Mouse (Mus musculus) MEL (cell line): ENCODE data around the gene Fam69b. TPM values are rescaled to one million over a fixed set of nuclear protein-coding genes. Genes with fewer than 3 reads are reported as not detected.

Experiments used
- DNase-seq: peaks from one replicate; pipeline ENCODE4 v3.0.0; 2011; ENCODE audit warnings: low read depth, low spot score
- H3K27ac ChIP-seq: 2 replicates; pipeline ENCODE4 v1.5.1; 2012; ENCODE audit warnings: low read depth, mild to moderate bottlenecking, control low read depth, low read length, moderate library complexity; ENCODE audit not compliant: control insufficient read depth
- H3K27me3 ChIP-seq, 2 experiments: fragments of 150-350 bp in 1 of 2; sonication (generic) in 1 of 2; 2 replicates each; pipeline ENCODE4 v1.6.1; 2012; ENCODE audit warnings: low read length in 2 of 2, mild to moderate bottlenecking in 2 of 2, improper control_type of control experiment in 1 of 2, moderate library complexity in 1 of 2; ENCODE audit not compliant: insufficient read depth in 2 of 2, control insufficient read depth in 1 of 2
- H3K36me3 ChIP-seq, 2 experiments: 2 replicates each; pipeline ENCODE4 v1.6.1; 2012 to 2014; ENCODE audit warnings: low read length in 2 of 2, improper control_type of control experiment in 1 of 2, inconsistent platforms in 1 of 2, mild to moderate bottlenecking in 1 of 2; ENCODE audit not compliant: insufficient read depth in 2 of 2, control insufficient read depth in 1 of 2
- H3K4me1 ChIP-seq, 2 experiments: fragments of 150-350 bp in 1 of 2; sonication (generic) in 1 of 2; 2 replicates each; pipeline ENCODE4 v1.6.1; 2012; ENCODE audit warnings: low read length in 2 of 2, improper control_type of control experiment in 1 of 2, mild to moderate bottlenecking in 1 of 2; ENCODE audit not compliant: insufficient read depth in 2 of 2, control insufficient read depth in 1 of 2
- H3K4me3 ChIP-seq, 2 experiments: fragments of 150-350 bp in 1 of 2; sonication (generic) in 1 of 2; 2 replicates each; pipeline ENCODE4 v1.5.1; 2012; ENCODE audit warnings: low read depth in 2 of 2, low read length in 2 of 2, mild to moderate bottlenecking in 2 of 2, moderate library complexity in 2 of 2, control low read depth in 1 of 2, improper control_type of control experiment in 1 of 2; ENCODE audit not compliant: control insufficient read depth in 1 of 2, insufficient read depth in 1 of 2
- H3K79me2 ChIP-seq: 2 replicates; pipeline ENCODE4 v1.6.1; 2012; ENCODE audit warnings: mild to moderate bottlenecking, low read length, moderate library complexity; ENCODE audit not compliant: control insufficient read depth, poor library complexity, insufficient read depth
- H3K9ac ChIP-seq: 2 replicates; pipeline ENCODE4 v1.6.1; 2012; ENCODE audit warnings: low read depth, mild to moderate bottlenecking, control low read depth, low read length, moderate library complexity; ENCODE audit not compliant: control insufficient read depth, poor library complexity, severe bottlenecking
- H3K9me3 ChIP-seq: fragments of 150-350 bp; sonication (generic); replicated peaks from 2 replicates; pipeline ENCODE4 v1.6.1; 2012; ENCODE audit warnings: mild to moderate bottlenecking, low read length, improper control_type of control experiment, moderate library complexity; ENCODE audit not compliant: insufficient read depth
- E2F4 ChIP-seq: IDR thresholded peaks from 2 replicates; pipeline ENCODE4 v1.6.1; 2011; ENCODE audit warnings: low read depth, low read length, improper control_type of control experiment, borderline replicate concordance
- ELF1 ChIP-seq: IDR thresholded peaks from 2 replicates; pipeline ENCODE4 v1.6.1; 2014; ENCODE audit warnings: low read depth, mild to moderate bottlenecking, inconsistent platforms, low read length, improper control_type of control experiment, moderate library complexity
- ETS1 ChIP-seq: IDR thresholded peaks from 2 replicates; pipeline ENCODE4 v1.6.1; 2012; ENCODE audit warnings: low read depth, mild to moderate bottlenecking, inconsistent platforms, low read length, improper control_type of control experiment, moderate library complexity
- HCFC1 ChIP-seq: IDR thresholded peaks from 2 replicates; pipeline ENCODE4 v1.6.1; 2012; ENCODE audit warnings: low read depth, mild to moderate bottlenecking, inconsistent platforms, low read length, improper control_type of control experiment, moderate library complexity
- MEF2A ChIP-seq: IDR thresholded peaks from 2 replicates; pipeline ENCODE4 v1.6.1; 2014; ENCODE audit warnings: low read depth, mild to moderate bottlenecking, inconsistent platforms, low read length, improper control_type of control experiment; ENCODE audit not compliant: poor library complexity, insufficient replicate concordance, severe bottlenecking; ENCODE audit errors: extremely low read depth
- MYB ChIP-seq: IDR thresholded peaks from 2 replicates; pipeline ENCODE4 v1.6.1; 2011; ENCODE audit warnings: mild to moderate bottlenecking, low read depth, low read length, improper control_type of control experiment
- POLR2A ChIP-seq, 2 experiments: IDR thresholded peaks; 2 replicates each; pipeline ENCODE4 v1.6.1; 2011 to 2012; ENCODE audit warnings: low read length in 2 of 2, mild to moderate bottlenecking in 2 of 2, control low read depth in 1 of 2, improper control_type of control experiment in 1 of 2, low read depth in 1 of 2, moderate library complexity in 1 of 2; ENCODE audit not compliant: control insufficient read depth in 1 of 2, insufficient read depth in 1 of 2, poor library complexity in 1 of 2
- POLR2AphosphoS2 ChIP-seq: IDR thresholded peaks from 2 replicates; pipeline ENCODE4 v1.6.1; 2011; ENCODE audit warnings: low read length, improper control_type of control experiment
- RCOR1 ChIP-seq: IDR thresholded peaks from 2 replicates; pipeline ENCODE4 v1.6.1; 2012; ENCODE audit warnings: low read depth, mild to moderate bottlenecking, inconsistent platforms, low read length, improper control_type of control experiment
- USF1 ChIP-seq: IDR thresholded peaks from 2 replicates; pipeline ENCODE4 v1.6.1; 2014; ENCODE audit warnings: low read depth, mild to moderate bottlenecking, inconsistent platforms, low read length, improper control_type of control experiment, moderate library complexity
- polyA plus RNA-seq, 2 experiments: library from polyadenylated mRNA; stranded (reverse) in 1 of 2; unstranded in 1 of 2; fragments of >175 nt in 1 of 2; fragments of >200 nt in 1 of 2; gene quantifications; 2 replicates each; pipeline versions ENCODE4 v1.2.1 to v1.2.4; 2012; ENCODE audit warnings: low replicate concordance in 2 of 2, low read depth in 1 of 2; ENCODE audit not compliant: insufficient read length in 2 of 2, insufficient read depth in 1 of 2, missing spikeins in 1 of 2
- total RNA-seq: library from RNA; depleted of rRNA; stranded (reverse); fragments of 300-350 nt; gene quantifications from 2 replicates; pipeline ENCODE4 v1.2.3, GENCODE M21; 2012; rRNA removed

The Fam69b gene
- total and polyA plus RNA-seq, 3 experiments, result 0.42 to 0.67 TPM; not detected in 1

DNA sequence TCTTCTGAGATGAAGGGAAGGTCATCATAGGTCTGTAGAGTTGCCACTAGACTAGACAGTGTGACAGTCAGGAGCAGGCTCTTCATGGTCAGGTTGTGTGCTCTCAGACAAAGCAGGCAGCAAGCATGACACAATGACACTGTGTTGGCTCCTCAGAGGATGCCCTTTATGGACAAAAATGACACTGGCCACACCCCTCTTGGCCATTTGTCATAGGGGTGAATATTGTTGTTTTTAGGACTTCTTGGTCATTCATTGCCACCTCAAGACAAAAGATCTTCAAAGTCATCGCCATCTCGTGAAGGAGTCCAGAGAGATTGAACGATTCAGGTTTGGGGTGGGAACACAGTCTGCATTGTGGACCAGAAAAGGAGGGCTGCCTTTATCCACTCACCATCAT is 42.9 kb downstream of the Fam69b start, which contains the start of gene Lcn4:
Gene Lcn4 (minus strand): TSS at position 101 of the 400 bp plus-strand sequence.
- Histone ChIP-seq H3K27me3 (peaks cover 3 to 9% of the 10 kb centered on the region in 2 experiments), H3K9me3 (no peaks in the 10 kb centered on the region), H3K36me3 (no peaks in the 10 kb centered on the region), H3K4me3 (no peak within 1 kb of the TSS), H3K9ac (no peak within 1 kb of the TSS), H3K79me2 (no peaks in the 10 kb centered on the region), H3K27ac (no peak within 1 kb of the TSS), H3K4me1 (no peaks in the 10 kb centered on the region)
- TF ChIP-seq MYB (no peak), USF1 (no peak), RCOR1 (no peak), POLR2AphosphoS2 (no peak), POLR2A (IDR thresholded peaks at IDR 0.05; ENCODE audit: control insufficient read depth in 1 of 2, insufficient read depth in 1 of 2, low read depth in 1 of 2, low read length in 2 of 2, poor library complexity in 1 of 2) (no peak), HCFC1 (no peak), ETS1 (no peak), MEF2A (no peak), ELF1 (no peak), E2F4 (no peak)
- DNase-seq, result no peak

Other genes starting within 250 kb of the Fam69b start
- 40.3 and 49.3 TPM in 2 replicates for gene Snapc4, start 247.8 kb upstream of the Fam69b start, total RNA-seq
- 10 to 100 TPM in 1 of 2 experiments, not detected in 1; 57.6 TPM for gene Snapc4, start 247.8 kb upstream of the Fam69b start, polyA plus RNA-seq
- gene Entr1, start 239.1 kb upstream of the Fam69b start, total RNA-seq, result 51.7 and 63.6 TPM in 2 replicates
- 10 to 100 TPM in 1 of 2 experiments, not detected in 1; 71.1 TPM for gene Entr1, start 239.1 kb upstream of the Fam69b start, polyA plus RNA-seq
- gene Pmpca, start 239.1 kb upstream of the Fam69b start, total RNA-seq, result 87.6 and 96.5 TPM in 2 replicates
- 100 to 1,000 TPM in 1 of 2 experiments, 10 to 100 TPM in 1; 46.4 to 166 TPM for gene Pmpca, start 239.1 kb upstream of the Fam69b start, polyA plus RNA-seq
- gene Inpp5e, start 219.3 kb upstream of the Fam69b start, total RNA-seq, result 9.6 and 11.2 TPM in 2 replicates
- 10 to 100 TPM in 1 of 2 experiments, not detected in 1; 17.5 TPM for gene Inpp5e, start 219.3 kb upstream of the Fam69b start, polyA plus RNA-seq
- gene Sec16a, start 183.2 kb upstream of the Fam69b start, total RNA-seq, result 20.3 and 21.4 TPM in 2 replicates
- 10 to 100 TPM in 1 of 2 experiments, not detected in 1; 38.0 TPM for gene Sec16a, start 183.2 kb upstream of the Fam69b start, polyA plus RNA-seq
- gene Notch1, start 111.8 kb upstream of the Fam69b start, total RNA-seq, result 0.39 TPM in 1 of 2 replicates, not detected in the other
- gene Notch1, start 111.8 kb upstream of the Fam69b start, polyA plus RNA-seq, result under 1 TPM in 1 of 2 experiments, not detected in 1; 0.06 TPM
- gene Egfl7, start 48.4 kb upstream of the Fam69b start, total RNA-seq, result 73.9 and 95.4 TPM in 2 replicates
- gene Egfl7, start 48.4 kb upstream of the Fam69b start, polyA plus RNA-seq, result 100 to 1,000 TPM in 1 of 2 experiments, not detected in 1; 125 TPM
- gene Gm20532, start 41.8 kb upstream of the Fam69b start, total RNA-seq, result 0.15 TPM in 1 of 2 replicates, not detected in the other
- not detected for gene Gm20532, start 41.8 kb upstream of the Fam69b start, polyA plus RNA-seq
- 21.0 and 22.3 TPM in 2 replicates for gene Agpat2, start 24.0 kb upstream of the Fam69b start, total RNA-seq
- 10 to 100 TPM in 1 of 2 experiments, not detected in 1; 42.4 TPM for gene Agpat2, start 24.0 kb upstream of the Fam69b start, polyA plus RNA-seq
- gene Lcn4, start 42.8 kb downstream of the Fam69b start, total RNA-seq, result not detected in 2 replicates
- gene Lcn4, start 42.8 kb downstream of the Fam69b start, polyA plus RNA-seq, result not detected
- gene Abo, start 236.5 kb downstream of the Fam69b start, total RNA-seq, result not detected in 2 replicates
- not detected for gene Abo, start 236.5 kb downstream of the Fam69b start, polyA plus RNA-seq